Mouse (Mus musculus): ENCODE results near the gene Gpbar1. TPM values are rescaled to one million over a fixed set of nuclear protein-coding genes. Genes with fewer than 3 reads are reported as not detected.
A peak's percentile ranks its signal among the peaks of the same experiment; 100 is the strongest.

Gene Gpbar1
- polyA plus RNA-seq, 1 experiment from 2014 or later = not detected

DNA sequence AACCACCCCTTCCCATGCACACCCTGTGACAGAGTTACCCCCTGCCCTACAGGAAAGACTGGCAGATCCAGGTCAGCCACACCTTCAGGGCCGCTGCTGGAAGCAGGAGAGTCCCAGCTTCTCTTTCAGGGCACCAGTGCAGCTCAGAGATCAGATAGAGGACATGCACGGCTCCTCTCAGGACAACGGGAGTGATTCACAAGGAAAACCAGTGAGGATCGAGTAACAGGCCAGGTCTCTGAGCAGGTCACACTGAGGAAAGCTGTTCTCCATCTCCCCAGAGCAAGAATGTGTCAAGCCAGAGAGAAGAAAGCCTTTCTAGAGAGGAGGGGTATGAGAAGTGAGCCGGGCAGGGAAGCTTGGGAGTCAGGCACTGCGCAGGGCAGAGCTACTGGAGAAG, 18.1 kb downstream of the Gpbar1 start:
- Histone ChIP-seq H3K9me3 (ENCODE audit: control insufficient read depth, low read length) (no peaks in the 10 kb centered on the region), H3K9ac (ENCODE audit: low read depth, low read length) (no peak overlapping the region), H3K4me2 (replicated peaks; ENCODE audit: low read depth, low read length) (no peak overlapping the region), H3K4me3 (ENCODE audit: low read depth, low read length) (no peak overlapping the region), H3K27me3 (ENCODE audit: control insufficient read depth, insufficient read depth, low read length) (no peaks in the 10 kb centered on the region), H3K4me1 (replicated peaks; ENCODE audit: control insufficient read depth, insufficient read depth, low read length) (no peaks in the 10 kb centered on the region), H3K36me3 (ENCODE audit: control insufficient read depth, insufficient read depth, low read length) (no peaks in the 10 kb centered on the region), H3K27ac (ENCODE audit: low read depth, low read length) (peak overlapping the region; percentile 7; the same call in 1 of the 2 replicates)
- ATAC-seq (ENCODE audit: low FRiP score) (no peak), DNase-seq (ENCODE audit: low spot score) (no peak)
- WGBS = 67% methylated on average over 6 of the region's 6 CpGs

DNA sequence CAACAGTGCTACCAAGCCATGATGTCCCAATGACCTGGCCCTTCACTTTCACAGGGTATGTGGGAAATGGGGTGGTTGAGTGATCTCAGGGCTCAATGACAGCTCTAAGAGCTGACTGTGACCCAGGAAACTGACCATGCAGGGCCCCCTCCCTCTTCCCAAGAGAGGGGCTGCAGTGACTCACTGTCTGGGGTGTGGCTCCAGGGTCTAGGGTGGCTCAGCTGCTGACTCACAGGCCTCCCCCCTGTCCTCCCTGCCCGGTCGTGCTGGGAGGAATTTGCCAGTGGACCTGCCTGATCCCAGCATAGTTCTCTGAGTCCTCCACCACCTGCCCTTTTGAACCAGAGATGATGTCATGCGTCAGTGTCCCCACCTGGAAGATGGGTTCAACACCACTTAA, 18.9 kb downstream of the Gpbar1 start:
- Histone ChIP-seq H3K9ac (ENCODE audit: low read depth, low read length) (no peak overlapping the region), H3K27me3 (ENCODE audit: control insufficient read depth, insufficient read depth, low read length) (no peaks in the 10 kb centered on the region), H3K4me3 (ENCODE audit: low read depth, low read length) (no peak overlapping the region), H3K4me2 (replicated peaks; ENCODE audit: low read depth, low read length) (no peak overlapping the region), H3K36me3 (ENCODE audit: control insufficient read depth, insufficient read depth, low read length) (no peaks in the 10 kb centered on the region), H3K4me1 (replicated peaks; ENCODE audit: control insufficient read depth, insufficient read depth, low read length) (no peaks in the 10 kb centered on the region), H3K9me3 (ENCODE audit: control insufficient read depth, low read length) (no peaks in the 10 kb centered on the region), H3K27ac (ENCODE audit: low read depth, low read length) (no peak overlapping the region)
- DNase-seq (ENCODE audit: low spot score) (no peak), ATAC-seq (ENCODE audit: low FRiP score) (no peak)
- 78% methylated on average over 3 of the region's 3 CpGs for WGBS

DNA sequence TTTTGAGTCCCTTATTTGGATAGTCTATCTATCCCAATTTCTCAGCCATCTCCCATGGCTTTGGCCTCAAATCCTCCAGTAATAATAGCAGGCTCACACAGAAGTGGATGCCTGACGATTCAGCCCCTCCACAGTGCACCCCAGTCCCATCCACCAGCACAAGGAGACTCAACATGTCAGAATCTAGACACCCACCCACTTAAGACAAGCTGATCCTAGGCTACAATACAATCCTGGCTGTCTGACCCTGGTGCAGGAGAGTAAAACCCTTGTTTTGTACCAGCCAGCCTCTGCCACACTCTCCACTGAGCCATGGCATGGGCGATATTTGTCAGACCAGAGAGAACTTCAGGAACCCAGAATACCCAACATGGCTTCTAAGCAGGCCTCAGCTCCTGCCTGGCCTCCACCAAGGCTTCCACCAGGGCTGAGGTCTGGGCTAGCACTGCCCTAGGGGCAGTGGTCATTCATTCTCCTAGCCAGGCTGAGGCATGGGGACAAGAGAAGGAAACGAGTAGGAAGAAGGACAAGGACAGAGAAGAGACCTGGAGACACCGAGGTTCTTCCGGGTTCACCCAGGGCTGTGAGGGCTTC, 19.9 kb downstream of the Gpbar1 start:
- no peaks in the 10 kb centered on the region for H3K27me3 ChIP-seq (ENCODE audit: control insufficient read depth, insufficient read depth, low read length)
- no peaks in the 10 kb centered on the region for H3K9me3 ChIP-seq (ENCODE audit: control insufficient read depth, low read length)
- 91% methylated on average over 5 of the region's 5 CpGs for WGBS
- no peaks in the 10 kb centered on the region for H3K4me1 ChIP-seq (replicated peaks; ENCODE audit: control insufficient read depth, insufficient read depth, low read length)
- no peak overlapping the region for H3K9ac ChIP-seq (ENCODE audit: low read depth, low read length)
- DNase-seq (ENCODE audit: low spot score) (no peak), ATAC-seq (ENCODE audit: low FRiP score) (no peak)
- H3K27ac ChIP-seq (ENCODE audit: low read depth, low read length) = no peak overlapping the region
- H3K4me2 ChIP-seq (replicated peaks; ENCODE audit: low read depth, low read length) = no peak overlapping the region
- no peaks in the 10 kb centered on the region for H3K36me3 ChIP-seq (ENCODE audit: control insufficient read depth, insufficient read depth, low read length)
- H3K4me3 ChIP-seq (ENCODE audit: low read depth, low read length) = no peak overlapping the region

DNA sequence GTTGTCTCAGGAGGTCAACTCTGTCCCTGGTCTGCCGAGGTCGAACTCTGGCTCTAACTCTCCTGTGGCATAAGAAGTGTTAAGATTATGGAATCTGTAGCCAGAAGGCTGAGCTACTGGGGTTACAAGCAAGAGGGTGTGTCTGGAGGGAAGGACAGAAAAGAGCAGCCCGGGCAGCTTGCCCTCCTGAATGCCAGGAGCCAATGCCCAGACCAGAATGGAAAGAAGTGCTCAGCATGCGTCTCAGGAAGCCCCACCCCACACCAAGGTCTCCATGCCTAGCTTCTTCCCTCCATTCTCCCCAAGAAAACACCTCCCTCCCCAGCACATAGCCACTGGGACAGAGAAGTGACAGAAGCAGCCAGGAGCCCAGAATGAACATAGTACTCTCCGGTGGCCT, 20.6 kb downstream of the Gpbar1 start:
- H3K27me3 ChIP-seq (ENCODE audit: control insufficient read depth, insufficient read depth, low read length) = no peaks in the 10 kb centered on the region
- no peaks in the 10 kb centered on the region for H3K4me1 ChIP-seq (replicated peaks; ENCODE audit: control insufficient read depth, insufficient read depth, low read length)
- ATAC-seq (ENCODE audit: low FRiP score) (no peak), DNase-seq (ENCODE audit: low spot score) (no peak)
- H3K27ac ChIP-seq (ENCODE audit: low read depth, low read length) = no peak overlapping the region
- no peak overlapping the region for H3K9ac ChIP-seq (ENCODE audit: low read depth, low read length)
- H3K4me2 ChIP-seq (replicated peaks; ENCODE audit: low read depth, low read length) = no peak overlapping the region
- no peaks in the 10 kb centered on the region for H3K36me3 ChIP-seq (ENCODE audit: control insufficient read depth, insufficient read depth, low read length)
- H3K4me3 ChIP-seq (ENCODE audit: low read depth, low read length) = no peak overlapping the region
- WGBS = 78% methylated on average over 5 of the region's 5 CpGs
- no peaks in the 10 kb centered on the region for H3K9me3 ChIP-seq (ENCODE audit: control insufficient read depth, low read length)

DNA sequence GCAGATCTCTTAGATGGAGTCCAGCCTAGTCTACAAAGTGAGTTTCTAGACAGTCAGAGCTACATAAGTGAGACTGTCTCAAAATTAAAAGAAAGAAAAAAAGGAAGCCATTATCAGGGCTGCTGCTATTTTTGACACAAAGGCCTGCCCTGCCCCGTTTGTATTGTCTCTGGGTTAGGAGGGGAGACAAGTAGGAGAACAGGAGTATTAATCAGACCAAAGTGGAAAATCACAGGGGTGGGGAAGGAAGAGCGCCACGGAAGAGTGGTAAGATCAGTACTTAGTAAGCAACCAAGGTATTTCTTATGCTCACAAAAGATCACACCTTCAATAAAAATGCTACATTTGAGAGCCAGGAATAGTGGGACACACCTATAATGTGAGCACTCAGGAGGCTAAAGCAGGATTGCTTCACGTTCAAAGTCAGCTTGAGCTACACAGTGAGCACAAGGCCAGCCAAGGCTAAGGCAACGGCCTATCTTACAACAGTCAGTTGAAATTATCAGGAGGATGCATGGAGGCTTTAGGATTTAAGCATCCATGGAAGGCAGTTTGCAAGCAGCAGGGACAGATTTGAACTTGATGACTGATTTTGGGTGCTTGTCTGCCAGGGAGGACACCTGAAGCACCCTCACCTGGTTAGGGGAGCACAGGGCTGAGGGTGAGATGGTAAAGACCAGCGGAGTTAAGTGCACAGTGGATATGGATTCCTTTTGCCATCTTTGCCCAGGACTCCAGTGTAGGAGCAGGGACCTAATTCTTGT, 22.2 kb downstream of the Gpbar1 start:
- H3K27ac ChIP-seq (ENCODE audit: low read depth, low read length) = no peak overlapping the region
- H3K36me3 ChIP-seq (ENCODE audit: control insufficient read depth, insufficient read depth, low read length) = no peaks in the 10 kb centered on the region
- H3K4me1 ChIP-seq (replicated peaks; ENCODE audit: control insufficient read depth, insufficient read depth, low read length) = no peaks in the 10 kb centered on the region
- H3K4me2 ChIP-seq (replicated peaks; ENCODE audit: low read depth, low read length) = no peak overlapping the region
- H3K27me3 ChIP-seq (ENCODE audit: control insufficient read depth, insufficient read depth, low read length) = no peaks in the 10 kb centered on the region; the same call in 1 of the 2 replicates
- whole genome bisulfite sequencing = 85% methylated on average over 6 of the region's 6 CpGs
- DNase-seq (ENCODE audit: low spot score) = no peak
- no peak overlapping the region for H3K9ac ChIP-seq (ENCODE audit: low read depth, low read length)
- no peaks in the 10 kb centered on the region for H3K9me3 ChIP-seq (ENCODE audit: control insufficient read depth, low read length)
- no peak for ATAC-seq (ENCODE audit: low FRiP score)
- no peak overlapping the region for H3K4me3 ChIP-seq (ENCODE audit: low read depth, low read length)

DNA sequence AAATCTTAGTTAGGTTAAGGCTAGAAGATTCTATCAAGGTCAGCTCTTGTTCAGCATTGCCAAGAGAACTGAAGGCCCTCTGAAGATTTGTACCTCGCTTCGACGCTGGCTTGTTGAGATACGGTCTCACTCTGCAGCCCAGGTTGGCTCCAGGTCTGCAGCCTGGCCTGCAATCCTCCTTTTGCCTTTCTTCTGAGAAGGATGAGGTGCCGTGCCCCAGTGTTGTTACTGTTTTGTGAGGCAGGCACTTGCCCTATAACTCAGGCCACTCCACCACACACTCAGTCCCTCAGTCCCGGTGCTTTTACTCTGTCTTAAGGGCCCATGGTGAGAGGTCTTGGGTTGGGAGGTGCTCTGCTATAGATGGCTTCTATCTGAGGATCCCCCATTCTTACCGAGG, 23.9 kb downstream of the Gpbar1 start:
- no peaks in the 10 kb centered on the region for H3K9me3 ChIP-seq (ENCODE audit: control insufficient read depth, low read length)
- DNase-seq (ENCODE audit: low spot score) = no peak
- H3K27ac ChIP-seq (ENCODE audit: low read depth, low read length) = no peak overlapping the region
- H3K9ac ChIP-seq (ENCODE audit: low read depth, low read length) = no peak overlapping the region
- WGBS = 90% methylated on average over 7 of the region's 7 CpGs
- H3K27me3 ChIP-seq (ENCODE audit: control insufficient read depth, insufficient read depth, low read length) = no peaks in the 10 kb centered on the region; the same call in 1 of the 2 replicates
- no peaks in the 10 kb centered on the region for H3K4me1 ChIP-seq (replicated peaks; ENCODE audit: control insufficient read depth, insufficient read depth, low read length)
- no peak overlapping the region for H3K4me2 ChIP-seq (replicated peaks; ENCODE audit: low read depth, low read length)
- no peaks in the 10 kb centered on the region for H3K36me3 ChIP-seq (ENCODE audit: control insufficient read depth, insufficient read depth, low read length)
- H3K4me3 ChIP-seq (ENCODE audit: low read depth, low read length) = no peak overlapping the region
- ATAC-seq (ENCODE audit: low FRiP score) = no peak

DNA sequence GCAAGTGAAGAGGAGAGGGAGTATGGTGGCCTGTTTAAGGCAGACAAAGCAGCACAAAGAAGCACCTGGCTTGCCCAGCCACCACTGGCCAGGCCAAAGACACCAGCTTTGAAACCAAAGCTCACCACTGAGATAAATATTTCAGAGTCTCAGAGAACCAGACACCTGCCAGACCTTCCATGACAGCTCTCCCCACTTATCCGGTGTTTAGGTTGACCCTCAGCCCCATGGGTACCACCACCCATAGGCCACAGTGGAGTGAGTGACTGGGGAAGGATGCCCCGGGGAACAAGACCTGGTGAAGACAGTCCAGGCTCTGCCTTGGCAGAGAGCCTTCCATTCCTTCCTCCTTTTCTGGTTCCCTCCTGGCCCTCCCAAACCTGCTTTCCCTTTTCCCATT, 24.5 kb downstream of the Gpbar1 start:
- Histone ChIP-seq H3K9me3 (ENCODE audit: control insufficient read depth, low read length) (no peaks in the 10 kb centered on the region), H3K9ac (ENCODE audit: low read depth, low read length) (no peak overlapping the region), H3K4me3 (ENCODE audit: low read depth, low read length) (no peak overlapping the region), H3K27me3 (ENCODE audit: control insufficient read depth, insufficient read depth, low read length) (no peaks in the 10 kb centered on the region; the same call in 1 of the 2 replicates), H3K4me2 (replicated peaks; ENCODE audit: low read depth, low read length) (no peak overlapping the region; the same call in 1 of the 2 replicates), H3K4me1 (replicated peaks; ENCODE audit: control insufficient read depth, insufficient read depth, low read length) (no peaks in the 10 kb centered on the region), H3K36me3 (ENCODE audit: control insufficient read depth, insufficient read depth, low read length) (no peaks in the 10 kb centered on the region), H3K27ac (ENCODE audit: low read depth, low read length) (no peak overlapping the region)
- 83% methylated on average over 2 of the region's 2 CpGs for WGBS
- DNase-seq (ENCODE audit: low spot score) (no peak), ATAC-seq (ENCODE audit: low FRiP score) (no peak)

DNA sequence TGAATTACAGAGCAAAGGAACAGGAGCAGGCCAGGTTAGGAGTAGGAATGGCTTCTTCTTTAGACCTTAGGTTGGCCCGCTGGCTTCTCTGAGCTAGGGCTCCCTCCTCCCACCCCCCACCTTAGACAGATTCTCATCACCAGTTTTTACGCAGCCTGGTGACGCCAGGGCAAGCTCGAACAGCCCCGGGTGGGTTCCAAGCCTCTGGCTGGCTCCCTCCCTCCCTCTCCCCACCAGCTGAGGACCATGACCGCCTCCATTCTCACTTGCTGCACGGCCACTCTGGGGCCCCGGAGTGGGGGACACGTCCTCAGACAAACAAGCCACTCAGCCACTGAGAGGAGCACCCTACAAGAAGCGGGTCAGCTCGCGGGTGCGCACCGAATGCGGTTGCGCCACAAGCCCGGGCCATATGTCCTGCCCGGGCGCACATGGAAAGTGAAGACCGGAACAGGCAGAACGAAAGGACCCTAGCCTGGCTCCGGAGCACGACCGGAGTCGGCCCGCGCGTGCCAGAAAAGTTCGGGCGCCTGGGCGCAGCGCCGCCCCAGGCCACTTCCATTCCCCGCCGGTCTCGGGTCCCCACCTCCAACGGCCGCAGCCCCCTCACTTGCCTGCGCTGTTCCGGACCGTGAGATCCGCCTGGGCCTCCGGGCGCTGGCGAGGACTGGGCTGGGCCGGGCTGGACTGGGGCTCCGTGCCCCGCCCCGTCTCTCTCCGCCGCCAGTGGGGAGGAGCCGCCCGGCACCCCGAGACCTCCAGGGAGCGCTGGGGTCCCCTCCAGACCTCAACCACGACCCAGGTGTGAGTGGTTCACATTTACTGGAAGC, 25.4 kb downstream of the Gpbar1 start:
- Histone ChIP-seq H3K27me3 (ENCODE audit: control insufficient read depth, insufficient read depth, low read length) (no peaks in the 10 kb centered on the region; the same call in 1 of the 2 replicates), H3K4me2 (replicated peaks; ENCODE audit: low read depth, low read length) (peak overlapping the region; percentile 88), H3K36me3 (ENCODE audit: control insufficient read depth, insufficient read depth, low read length) (no peaks in the 10 kb centered on the region), H3K27ac (ENCODE audit: low read depth, low read length) (no peak overlapping the region), H3K9ac (ENCODE audit: low read depth, low read length) (peak overlapping the region; percentile 54), H3K9me3 (ENCODE audit: control insufficient read depth, low read length) (no peaks in the 10 kb centered on the region), H3K4me3 (ENCODE audit: low read depth, low read length) (peak overlapping the region; percentile 41), H3K4me1 (replicated peaks; ENCODE audit: control insufficient read depth, insufficient read depth, low read length) (no peaks in the 10 kb centered on the region)
- under 1% methylated on average over 45 of the region's 56 CpGs for WGBS
- ATAC-seq (ENCODE audit: low FRiP score) (peak; percentile 64), DNase-seq (ENCODE audit: low spot score) (peak; percentile 62)

Measured in hindbrain, embryonic 11.5 days (tissue).